Mouse (Mus musculus) stomach, embryonic 14.5 days (tissue): ENCODE measurements around the gene Tekt3. TPM values are rescaled to one million over a fixed set of nuclear protein-coding genes. Genes with fewer than 3 reads are reported as not detected.

Experiments used
- ATAC-seq: fragments of 200-750 bp; cut with Nextera tagmentation; 2 replicates; pipeline ENCODE4 v1.8.0; 2017; ENCODE audit warnings: low read depth, moderate TSS enrichment; ENCODE audit not compliant: insufficient number of reproducible peaks, insufficient read depth, low FRiP score
- H3K27ac ChIP-seq: fragments of 300-500 bp; sonication (generic); 2 replicates; pipeline ENCODE4 v1.5.1; 2014; ENCODE audit warnings: mild to moderate bottlenecking, low read length, moderate library complexity, mixed read lengths
- H3K27me3 ChIP-seq: fragments of 300-500 bp; sonication (generic); 2 replicates; pipeline ENCODE4 v1.6.1; 2014; ENCODE audit warnings: low read length, control low read depth, mixed read lengths; ENCODE audit not compliant: control insufficient read depth, insufficient read depth
- H3K36me3 ChIP-seq: fragments of 300-500 bp; sonication (generic); 2 replicates; pipeline ENCODE4 v1.6.1; 2014; ENCODE audit warnings: mild to moderate bottlenecking, control low read depth, low read length, moderate library complexity, mixed read lengths; ENCODE audit not compliant: control insufficient read depth, insufficient read depth
- H3K4me1 ChIP-seq: fragments of 300-500 bp; sonication (generic); 2 replicates; pipeline ENCODE4 v1.6.1; 2014; ENCODE audit warnings: low read length, control low read depth, mixed read lengths; ENCODE audit not compliant: control insufficient read depth, insufficient read depth
- H3K4me2 ChIP-seq: fragments of 300-500 bp; sonication (generic); replicated peaks from 2 replicates; pipeline ENCODE4 v1.6.1; 2014; ENCODE audit warnings: low read depth, low read length, control low read depth
- H3K4me3 ChIP-seq: fragments of 300-500 bp; sonication (generic); 2 replicates; pipeline ENCODE4 v1.5.1; 2014; ENCODE audit warnings: low read depth, low read length, control low read depth
- H3K9ac ChIP-seq: fragments of 300-500 bp; sonication (generic); replicated peaks from 2 replicates; pipeline ENCODE4 v1.6.1; 2014; ENCODE audit warnings: low read depth, mild to moderate bottlenecking, control low read depth, low read length, moderate library complexity, mixed read lengths
- H3K9me3 ChIP-seq: fragments of 300-500 bp; sonication (generic); 2 replicates; pipeline ENCODE4 v1.6.1; 2016; ENCODE audit warnings: low read depth, low read length, control low read depth; ENCODE audit not compliant: control insufficient read depth
- WGBS: fragments of 180-500 bp; shearing (Covaris S2); extraction: QIAGEN DNeasy Blood & Tissue Kit; methylation state at CpG from one replicate; pipeline ENCODE4 v1.1.7; 2014; 5-methylcytosine and 5-hydroxymethylcytosine counted together
- polyA plus RNA-seq: library from polyadenylated mRNA; unstranded; fragments of >200 nt; fragmentation: Nextera tagmentation; extraction: Ambion mirVana; gene quantifications from 2 replicates; pipeline ENCODE4 v1.2.1, GENCODE M21; 2014

Gene Tekt3
- polyA plus RNA-seq, 1 experiment from 2014 or later: not detected

- no peak overlapping the region for H3K27ac ChIP-seq
- 0 out of 2 replicates have a peak, but pooled peaks cover 6% of the 10 kb centered on the region for H3K4me1 ChIP-seq
- ATAC-seq: no peak
- no peaks in the 10 kb centered on the region for H3K9me3 ChIP-seq
- no peak overlapping the region for H3K4me3 ChIP-seq
- no peak overlapping the region for H3K9ac ChIP-seq
- H3K36me3 ChIP-seq: no peaks in the 10 kb centered on the region
- H3K27me3 ChIP-seq: no peaks in the 10 kb centered on the region
- 89% methylated on average over 6 of the region's 6 CpGs for WGBS
- no peak overlapping the region for H3K4me2 ChIP-seq
These were observed 27.2 kb downstream of the Tekt3 start for GRCm38 (mm10) chr11:63088672-63089071.

GRCm38 (mm10) chr11:63090210-63090609, 28.8 kb downstream of the Tekt3 start:
- H3K4me3 ChIP-seq: no peak overlapping the region
- H3K9ac ChIP-seq: no peak overlapping the region

GRCm38 (mm10) chr11:63090986-63091385, 29.5 kb downstream of the Tekt3 start:
- 83% methylated on average over 6 of the region's 6 CpGs for WGBS
- Histone ChIP-seq H3K4me2 (no peak overlapping the region), H3K9ac (no peak overlapping the region), H3K27me3 (no peaks in the 10 kb centered on the region), H3K36me3 (no peaks in the 10 kb centered on the region), H3K4me3 (no peak overlapping the region), H3K27ac (no peak overlapping the region), H3K4me1 (0 out of 2 replicates have a peak, but pooled peaks cover 6% of the 10 kb centered on the region), H3K9me3 (no peaks in the 10 kb centered on the region)
- ATAC-seq: no peak

More at GRCm38 (mm10) chr11:63090210-63090609, 28.8 kb downstream of the Tekt3 start:
- Histone ChIP-seq H3K9me3 (no peaks in the 10 kb centered on the region), H3K36me3 (no peaks in the 10 kb centered on the region), H3K4me1 (0 out of 2 replicates have a peak, but pooled peaks cover 6% of the 10 kb centered on the region), H3K27me3 (no peaks in the 10 kb centered on the region), H3K27ac (no peak overlapping the region), H3K4me2 (no peak overlapping the region)
- WGBS: 27% methylated on average over 4 of the region's 4 CpGs
- no peak for ATAC-seq

GRCm38 (mm10) chr11:63092271-63092670, 30.8 kb downstream of the Tekt3 start:
- 64% methylated on average over 5 of the region's 5 CpGs for WGBS
- no peak overlapping the region for H3K27ac ChIP-seq
- H3K9ac ChIP-seq: no peak overlapping the region
- no peaks in the 10 kb centered on the region for H3K27me3 ChIP-seq
- H3K9me3 ChIP-seq: no peaks in the 10 kb centered on the region
- H3K4me1 ChIP-seq: 0 out of 2 replicates have a peak, but pooled peaks cover 6% of the 10 kb centered on the region
- no peaks in the 10 kb centered on the region for H3K36me3 ChIP-seq
- no peak overlapping the region for H3K4me3 ChIP-seq
- no peak overlapping the region for H3K4me2 ChIP-seq
- no peak for ATAC-seq

GRCm38 (mm10) chr11:63093601-63094000, 32.1 kb downstream of the Tekt3 start:
- H3K4me1 ChIP-seq: 0 out of 2 replicates have a peak, but pooled peaks cover 6% of the 10 kb centered on the region
- H3K4me2 ChIP-seq: no peak overlapping the region
- no peak for ATAC-seq
- no peak overlapping the region for H3K9ac ChIP-seq
- no peak overlapping the region for H3K27ac ChIP-seq
- H3K36me3 ChIP-seq: no peaks in the 10 kb centered on the region
- no peaks in the 10 kb centered on the region for H3K9me3 ChIP-seq
- WGBS: 59% methylated on average over 5 of the region's 5 CpGs
- no peaks in the 10 kb centered on the region for H3K27me3 ChIP-seq
- no peak overlapping the region for H3K4me3 ChIP-seq

- no peak for ATAC-seq
- Histone ChIP-seq H3K27ac (no peak overlapping the region), H3K4me3 (no peak overlapping the region), H3K27me3 (no peaks in the 10 kb centered on the region), H3K4me1 (0 out of 2 replicates have a peak, but pooled peaks cover 6% of the 10 kb centered on the region), H3K9me3 (no peaks in the 10 kb centered on the region), H3K4me2 (no peak overlapping the region), H3K9ac (no peak overlapping the region), H3K36me3 (no peaks in the 10 kb centered on the region)
- WGBS: 89% methylated on average over 8 of the region's 8 CpGs
These were observed 33.0 kb downstream of the Tekt3 start for GRCm38 (mm10) chr11:63094496-63094895.

- no peaks in the 10 kb centered on the region for H3K9me3 ChIP-seq
- no peak overlapping the region for H3K9ac ChIP-seq
- H3K27ac ChIP-seq: no peak overlapping the region
- H3K4me2 ChIP-seq: no peak overlapping the region
- WGBS: 82% methylated on average over 3 of the region's 3 CpGs
- ATAC-seq: no peak
- H3K36me3 ChIP-seq: no peaks in the 10 kb centered on the region
- no peak overlapping the region for H3K4me3 ChIP-seq
- H3K27me3 ChIP-seq: no peaks in the 10 kb centered on the region
- 0 out of 2 replicates have a peak, but pooled peaks cover 4% of the 10 kb centered on the region for H3K4me1 ChIP-seq
These were observed 36.6 kb downstream of the Tekt3 start for GRCm38 (mm10) chr11:63098016-63098415.

GRCm38 (mm10) chr11:63099390-63099789, 37.9 kb downstream of the Tekt3 start:
- Histone ChIP-seq H3K36me3 (no peaks in the 10 kb centered on the region), H3K27me3 (no peaks in the 10 kb centered on the region), H3K4me2 (no peak overlapping the region), H3K9ac (no peak overlapping the region), H3K27ac (no peak overlapping the region), H3K9me3 (no peaks in the 10 kb centered on the region), H3K4me1 (no peaks in the 10 kb centered on the region), H3K4me3 (no peak overlapping the region)
- WGBS: 77% methylated on average over 3 of the region's 3 CpGs
- ATAC-seq: no peak

- no peak overlapping the region for H3K4me3 ChIP-seq
- no peak overlapping the region for H3K9ac ChIP-seq
- no peaks in the 10 kb centered on the region for H3K4me1 ChIP-seq
- 74% methylated on average over 7 of the region's 7 CpGs for WGBS
- H3K9me3 ChIP-seq: no peaks in the 10 kb centered on the region
- H3K27ac ChIP-seq: no peak overlapping the region
- H3K4me2 ChIP-seq: no peak overlapping the region
- no peaks in the 10 kb centered on the region for H3K27me3 ChIP-seq
- no peak for ATAC-seq
- no peaks in the 10 kb centered on the region for H3K36me3 ChIP-seq
These were observed 41.8 kb downstream of the Tekt3 start for GRCm38 (mm10) chr11:63103256-63103655.
